Mouse (Mus musculus) midbrain, embryonic 11.5 days (tissue): Measurements from ENCODE around the gene Map7d1. TPM values are rescaled to one million over a fixed set of nuclear protein-coding genes. Genes with fewer than 3 reads are reported as not detected.

Experiments
- ATAC-seq: fragments of 200-750 bp; cut with Nextera tagmentation; 2 replicates; pipeline ENCODE4 v1.8.0; 2017; ENCODE audit warnings: moderate TSS enrichment, moderate library complexity; ENCODE audit not compliant: low FRiP score
- DNase-seq: peaks from one replicate; pipeline ENCODE4 v3.0.0; 2015; ENCODE audit warnings: low spot score; ENCODE audit errors: missing footprints
- H3K27ac ChIP-seq: fragments of 300-500 bp; sonication (generic); 2 replicates; pipeline ENCODE4 v1.5.1; 2014; ENCODE audit warnings: low read depth, low read length
- H3K27me3 ChIP-seq: fragments of 300-500 bp; sonication (generic); 2 replicates; pipeline ENCODE4 v1.6.1; 2014; ENCODE audit warnings: mild to moderate bottlenecking, low read length, moderate library complexity, mixed read lengths; ENCODE audit not compliant: control insufficient read depth, insufficient read depth
- H3K36me3 ChIP-seq: fragments of 300-500 bp; sonication (generic); 2 replicates; pipeline ENCODE4 v1.6.1; 2014; ENCODE audit warnings: mild to moderate bottlenecking, low read length, moderate library complexity, mixed read lengths; ENCODE audit not compliant: control insufficient read depth, insufficient read depth
- H3K4me1 ChIP-seq: fragments of 300-500 bp; sonication (generic); 2 replicates; pipeline ENCODE4 v1.6.1; 2014; ENCODE audit warnings: low read length; ENCODE audit not compliant: control insufficient read depth, insufficient read depth
- H3K4me2 ChIP-seq: fragments of 300-500 bp; sonication (generic); 2 replicates; pipeline ENCODE4 v1.6.1; 2014; ENCODE audit warnings: mild to moderate bottlenecking, moderate library complexity
- H3K4me3 ChIP-seq: fragments of 300-500 bp; sonication (generic); 2 replicates; pipeline ENCODE4 v1.5.1; 2014; ENCODE audit warnings: low read depth, low read length
- H3K9ac ChIP-seq: fragments of 300-500 bp; sonication (generic); 2 replicates; pipeline ENCODE4 v1.6.1; 2014; ENCODE audit warnings: low read length
- H3K9me3 ChIP-seq: fragments of 300-500 bp; sonication (generic); 2 replicates; pipeline ENCODE4 v1.6.1; 2016; ENCODE audit warnings: low read length; ENCODE audit not compliant: control insufficient read depth
- WGBS: fragments of 180-500 bp; shearing (Covaris S2); extraction: QIAGEN DNeasy Blood & Tissue Kit; methylation state at CpG from one replicate; pipeline ENCODE4 v1.1.7; 2014; 5-methylcytosine and 5-hydroxymethylcytosine counted together
- polyA plus RNA-seq: library from polyadenylated mRNA; unstranded; fragments of >200 nt; fragmentation: Nextera tagmentation; extraction: Ambion mirVana; gene quantifications from 2 replicates; pipeline ENCODE4 v1.2.1, GENCODE M21; 2014

Map7d1 gene
- polyA plus RNA-seq, 1 experiment from 2014 or later: 68.7 TPM

DNA sequence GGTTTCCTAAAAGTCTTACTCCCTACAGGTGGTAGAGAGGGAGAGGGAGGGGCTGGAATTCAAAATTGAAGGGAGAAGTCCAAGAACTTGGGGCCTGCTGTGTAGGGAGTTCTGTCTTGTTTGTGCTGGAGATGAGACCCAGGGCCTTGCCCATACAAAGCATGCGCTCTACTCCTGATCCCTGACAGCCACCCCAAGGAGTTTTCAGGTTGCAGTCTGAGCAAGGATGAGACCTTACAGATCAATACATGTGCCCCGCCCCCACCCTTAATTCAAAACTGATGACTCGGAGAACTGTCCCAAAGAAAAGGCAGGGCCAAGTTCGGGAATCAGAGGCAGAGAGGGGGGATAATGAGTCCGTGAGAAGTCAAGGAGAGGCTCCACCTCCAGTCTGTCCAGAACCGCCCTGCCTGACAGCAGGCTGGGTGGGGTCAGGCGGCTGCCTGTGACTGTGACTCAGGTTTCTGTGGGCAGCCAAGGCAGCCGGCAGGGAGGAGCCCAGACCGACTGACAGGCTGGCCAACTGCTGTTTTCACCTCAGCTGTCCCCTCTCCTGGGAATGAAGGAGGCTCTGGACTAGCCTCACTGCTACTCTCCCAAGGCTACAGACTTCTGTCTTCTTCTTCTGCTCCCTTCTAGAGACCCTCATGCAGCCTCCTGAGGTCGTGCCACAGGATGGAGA is 4.5 kb upstream of the Map7d1 start:
- peak; percentile 89 for DNase-seq
- Histone ChIP-seq H3K4me2 (peak overlapping the region; percentile 7), H3K9me3 (no peaks in the 10 kb centered on the region), H3K4me1 (peaks cover 43% of the 10 kb centered on the region), H3K36me3 (no peaks in the 10 kb centered on the region), H3K4me3 (no peak overlapping the region), H3K9ac (peak overlapping the region; percentile 17; the same call in 1 of the 2 replicates), H3K27ac (peak overlapping the region; percentile 84), H3K27me3 (no peaks in the 10 kb centered on the region)
- no peak for ATAC-seq
- 6% methylated on average over 10 of the region's 10 CpGs for WGBS

DNA sequence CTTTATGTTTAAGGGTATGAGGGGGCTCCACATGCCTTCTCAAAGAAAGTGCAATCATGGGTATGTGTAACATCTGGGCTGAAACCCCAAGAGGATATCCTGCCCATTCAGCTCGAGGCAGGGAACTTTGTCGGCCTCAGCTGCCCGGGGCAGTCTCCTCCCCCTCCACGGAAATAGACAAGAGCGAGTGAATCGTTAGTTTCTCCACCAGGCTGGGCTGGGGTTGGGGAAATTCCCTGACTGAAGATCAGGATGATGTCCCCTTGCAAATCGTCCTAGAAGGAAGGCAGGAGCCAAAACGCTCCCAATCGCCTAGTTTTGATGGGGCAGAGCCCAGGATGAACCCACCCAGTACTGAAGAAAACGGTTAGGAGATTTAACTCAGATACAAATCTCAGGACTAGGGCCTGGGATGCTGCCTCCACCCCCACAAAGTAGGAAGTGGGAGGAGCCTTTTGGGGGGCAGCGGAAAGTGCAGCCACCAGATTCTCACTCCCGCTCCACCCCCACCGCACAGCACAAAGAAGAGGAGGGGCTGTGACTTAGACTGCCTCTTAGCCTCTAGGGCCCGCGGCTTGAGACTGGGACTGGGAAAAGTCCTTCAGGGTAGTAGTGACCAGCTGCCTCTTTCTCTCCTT is 3.5 kb upstream of the Map7d1 start:
- WGBS: 1% methylated on average over 15 of the region's 15 CpGs

DNA sequence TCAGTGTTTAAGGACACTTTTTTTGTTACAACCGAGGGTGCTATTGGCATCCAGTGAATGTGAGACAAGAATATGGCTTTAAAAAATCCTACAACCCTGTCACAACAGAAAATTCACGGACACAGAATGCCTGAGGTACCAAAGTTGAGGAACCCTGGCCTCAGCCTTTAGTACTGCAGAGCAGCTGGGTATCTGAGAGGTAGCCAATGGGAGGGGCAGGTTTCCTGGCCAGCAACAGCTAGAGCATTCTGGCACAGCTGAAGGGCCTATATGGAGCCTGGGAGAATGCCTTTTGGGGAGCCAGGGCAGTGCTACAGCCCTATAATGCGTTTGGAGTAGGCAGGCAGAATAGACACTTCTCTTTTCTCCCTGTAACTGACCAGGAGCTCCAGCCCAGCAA is 2.9 kb upstream of the Map7d1 start:
- H3K4me1 ChIP-seq: peaks cover 51% of the 10 kb centered on the region
- peak; percentile 81 for DNase-seq
- no peaks in the 10 kb centered on the region for H3K27me3 ChIP-seq
- 25% methylated on average over 3 of the region's 3 CpGs for WGBS
- no peak overlapping the region for H3K4me3 ChIP-seq
- H3K9ac ChIP-seq: peak overlapping the region; percentile 49
- ATAC-seq: no peak
- H3K36me3 ChIP-seq: no peaks in the 10 kb centered on the region
- H3K4me2 ChIP-seq: peak overlapping the region; percentile 37
- peak overlapping the region; percentile 84; the same call in 1 of the 2 replicates for H3K27ac ChIP-seq
- H3K9me3 ChIP-seq: no peaks in the 10 kb centered on the region

More for the DNA sequence above, 3.5 kb upstream of the Map7d1 start:
- H3K4me1 ChIP-seq: peaks cover 45% of the 10 kb centered on the region
- ATAC-seq (no peak), DNase-seq (peak; percentile 95)
- H3K36me3 ChIP-seq: no peaks in the 10 kb centered on the region
- peak overlapping the region; percentile 37 for H3K4me2 ChIP-seq
- no peaks in the 10 kb centered on the region for H3K9me3 ChIP-seq
- peak overlapping the region; percentile 84 for H3K27ac ChIP-seq
- peak overlapping the region; percentile 49 for H3K9ac ChIP-seq
- peak overlapping the region; percentile 15 for H3K4me3 ChIP-seq
- H3K27me3 ChIP-seq: no peaks in the 10 kb centered on the region

DNA sequence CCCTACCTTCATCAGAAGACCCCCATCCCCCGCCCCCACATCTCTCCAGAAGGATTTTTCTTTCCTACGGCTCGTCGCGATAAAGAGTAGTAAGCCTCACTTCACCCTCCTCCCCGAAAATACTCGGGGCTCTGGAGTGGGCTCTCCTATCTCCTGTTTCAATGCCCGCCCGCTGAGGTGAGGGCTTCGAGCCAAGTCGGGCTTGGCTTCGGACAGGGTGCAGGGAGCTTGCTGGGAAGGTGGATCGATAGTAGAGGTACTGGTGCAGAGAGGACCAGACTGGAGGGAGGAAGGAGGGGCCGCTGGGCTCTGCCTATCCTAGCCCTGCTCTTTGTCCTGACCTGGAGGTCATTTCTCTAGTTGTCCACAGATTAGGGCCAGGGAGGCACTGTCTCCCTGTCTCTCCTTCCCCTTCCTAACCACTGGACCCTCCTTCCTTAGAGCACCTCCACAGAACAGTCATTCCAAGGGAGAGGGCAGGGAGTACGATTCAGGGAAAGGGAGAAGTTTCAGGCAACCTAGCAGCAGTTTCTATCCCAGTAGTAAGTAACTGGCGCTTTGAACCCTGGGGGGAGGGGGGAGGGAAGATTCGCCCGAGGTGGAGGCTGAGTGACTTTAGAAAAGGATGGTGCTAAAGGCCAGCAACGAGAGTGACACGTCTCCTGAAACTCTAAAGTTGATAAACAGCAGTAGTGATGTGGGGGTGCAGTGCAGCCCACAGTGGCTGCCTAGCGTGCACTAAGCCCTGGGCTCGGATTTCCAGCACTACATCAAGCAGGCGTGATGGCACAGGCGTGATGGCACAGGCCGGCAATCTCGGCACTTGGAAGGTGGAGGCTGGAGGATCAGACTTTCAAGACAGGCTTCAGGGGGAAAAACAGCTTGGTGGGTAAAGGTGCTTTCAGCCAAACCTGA is 1.1 kb upstream of the Map7d1 start:
- peak overlapping the region; percentile 98 for H3K9ac ChIP-seq
- WGBS: 3% methylated on average over 26 of the region's 26 CpGs

DNA sequence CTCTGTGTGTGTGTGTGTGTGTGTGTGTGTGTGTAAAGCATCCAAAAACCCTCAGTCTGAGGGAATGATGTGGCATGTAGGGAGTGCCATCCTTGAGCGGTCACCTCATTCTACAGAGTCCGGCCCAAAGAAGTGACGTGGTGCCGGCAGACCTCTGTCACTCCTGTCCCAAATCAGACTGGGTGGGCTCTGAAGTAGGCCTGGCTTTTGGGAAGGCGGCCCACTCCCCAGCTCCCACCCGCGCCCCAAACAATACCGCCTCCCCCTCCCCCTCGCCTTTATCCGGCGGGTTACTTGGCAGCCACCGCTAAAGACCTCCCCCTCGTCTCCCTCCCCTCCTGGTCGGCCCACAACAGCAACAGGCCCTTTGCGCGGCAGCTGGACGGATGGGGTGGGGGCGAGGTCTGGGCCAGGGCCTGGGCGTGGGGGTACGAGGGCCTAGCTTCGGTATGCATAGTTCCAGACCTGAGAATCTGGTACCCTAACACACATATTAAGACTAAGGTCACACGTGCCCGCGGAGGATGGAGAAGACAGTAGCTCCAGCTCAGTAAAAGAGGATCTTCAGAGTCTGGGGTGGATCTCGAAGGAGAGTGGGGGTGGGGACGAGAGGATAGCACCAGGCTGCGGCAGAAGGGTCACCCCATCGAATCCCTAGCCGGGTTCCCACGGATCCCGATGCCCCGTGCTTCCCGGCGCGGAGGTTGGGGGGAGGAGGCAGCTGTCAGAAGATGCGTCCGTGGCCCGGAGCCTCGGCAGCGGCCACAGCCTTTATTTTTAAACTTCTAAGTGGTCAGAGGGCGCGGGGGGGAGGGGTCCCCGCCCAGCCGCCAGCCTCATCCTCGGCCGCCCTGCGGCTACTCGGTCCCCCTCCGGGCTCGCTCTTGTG is 786 bp downstream of the Map7d1 start:
- Histone ChIP-seq H3K27me3 (no peaks in the 10 kb centered on the region), H3K36me3 (no peaks in the 10 kb centered on the region), H3K4me1 (peaks cover 61% of the 10 kb centered on the region), H3K9ac (peak overlapping the region; percentile 98), H3K4me3 (peak overlapping the region; percentile 98), H3K27ac (peak overlapping the region; percentile 84), H3K4me2 (peak overlapping the region; percentile 95), H3K9me3 (no peaks in the 10 kb centered on the region)
- ATAC-seq (peak; percentile 56), DNase-seq (peak; percentile 96)
- WGBS: under 1% methylated on average over 50 of the region's 50 CpGs

More for the DNA sequence above, 1.1 kb upstream of the Map7d1 start:
- ATAC-seq: peak; percentile 12; the same call in 1 of the 2 replicates
- H3K4me2 ChIP-seq: peak overlapping the region; percentile 95
- DNase-seq: peak; percentile 95
- no peaks in the 10 kb centered on the region for H3K9me3 ChIP-seq
- H3K27ac ChIP-seq: peak overlapping the region; percentile 84
- H3K4me1 ChIP-seq: peaks cover 57% of the 10 kb centered on the region
- no peaks in the 10 kb centered on the region for H3K27me3 ChIP-seq
- peak overlapping the region; percentile 98 for H3K4me3 ChIP-seq
- no peaks in the 10 kb centered on the region for H3K36me3 ChIP-seq

DNA sequence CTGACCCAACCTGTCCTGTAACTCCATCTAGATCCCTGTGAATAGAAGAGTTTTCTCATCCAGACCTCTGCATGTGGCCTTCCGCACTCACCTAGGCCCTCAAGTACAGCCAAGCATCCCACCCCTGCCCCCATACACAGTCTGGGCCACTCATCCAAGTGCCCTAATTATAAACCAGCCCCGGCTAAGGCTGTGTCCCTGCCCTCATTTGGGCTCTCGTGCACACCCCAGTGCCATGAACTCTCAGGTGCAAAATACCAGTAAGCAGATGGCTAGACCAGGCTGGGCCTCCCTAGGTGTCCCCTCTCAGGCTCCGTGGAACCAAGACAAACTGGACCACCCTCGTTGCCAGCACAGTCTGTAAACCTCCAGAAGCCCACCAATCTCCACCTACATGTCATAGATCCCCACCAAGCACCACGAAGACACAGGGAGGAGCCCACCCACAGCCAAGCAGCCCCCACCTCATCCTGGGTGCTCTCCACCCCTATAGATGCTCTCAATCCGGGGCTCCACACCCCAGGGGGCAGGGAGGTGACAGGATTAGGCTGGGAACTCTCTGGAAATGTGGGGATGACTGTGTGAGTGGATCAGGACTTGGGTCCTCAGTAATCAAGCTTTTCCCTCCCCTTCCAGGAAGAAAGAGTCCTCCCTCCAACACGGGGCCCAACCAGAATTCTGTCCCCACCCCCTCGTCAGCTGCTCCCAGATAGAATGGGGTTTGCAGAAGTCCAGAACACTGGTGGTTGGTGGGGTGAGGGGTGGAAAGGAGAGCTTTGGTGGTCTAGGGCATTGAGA is 1.6 kb downstream of the Map7d1 start:
- Histone ChIP-seq H3K9ac (peak overlapping the region; percentile 98), H3K9me3 (no peaks in the 10 kb centered on the region), H3K4me1 (peaks cover 58% of the 10 kb centered on the region), H3K4me2 (peak overlapping the region; percentile 95), H3K4me3 (peak overlapping the region; percentile 98), H3K36me3 (no peaks in the 10 kb centered on the region), H3K27me3 (no peaks in the 10 kb centered on the region), H3K27ac (peak overlapping the region; percentile 84)
- peak; percentile 86 for DNase-seq
- 24% methylated on average over 9 of the region's 9 CpGs for WGBS
- no peak for ATAC-seq

DNA sequence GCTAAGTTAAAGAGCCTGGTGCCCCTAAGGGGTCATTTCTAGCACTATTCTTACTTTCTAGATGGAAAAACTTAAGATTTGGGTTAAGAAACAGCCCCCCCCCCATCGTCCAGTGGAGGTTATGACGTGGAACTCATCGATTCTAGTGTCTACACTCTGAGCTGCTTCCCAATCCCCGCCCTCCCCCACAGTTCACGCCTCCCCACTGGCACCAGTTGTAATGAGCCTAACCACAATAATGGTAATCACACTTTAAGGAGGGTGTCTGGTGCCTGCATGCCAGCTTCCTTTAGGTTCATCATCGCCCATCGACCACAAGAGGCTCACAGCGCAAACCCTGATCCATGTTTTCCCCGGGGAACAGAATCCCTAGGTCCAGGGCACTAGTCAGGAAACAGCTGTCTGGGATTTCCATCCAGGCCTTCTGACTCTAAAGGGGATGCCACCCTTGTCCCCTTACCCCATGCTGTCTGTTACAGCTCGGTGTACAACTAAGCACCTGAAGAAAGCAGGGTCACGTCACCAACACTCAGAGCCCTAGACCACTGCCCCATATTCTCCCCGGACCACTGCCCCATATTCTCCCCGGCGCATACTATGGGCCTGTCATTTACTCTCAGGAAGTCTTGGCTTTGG is 2.4 kb downstream of the Map7d1 start:
- no peaks in the 10 kb centered on the region for H3K36me3 ChIP-seq
- H3K4me2 ChIP-seq: peak overlapping the region; percentile 95
- ATAC-seq (no peak), DNase-seq (peak; percentile 81)
- no peak overlapping the region for H3K27ac ChIP-seq
- H3K9me3 ChIP-seq: no peaks in the 10 kb centered on the region
- peak overlapping the region; percentile 98 for H3K4me3 ChIP-seq
- no peak overlapping the region; the same call in 1 of the 2 replicates for H3K9ac ChIP-seq
- H3K27me3 ChIP-seq: no peaks in the 10 kb centered on the region
- 81% methylated on average over 14 of the region's 14 CpGs for WGBS
- peaks cover 58% of the 10 kb centered on the region for H3K4me1 ChIP-seq
